Mouse (Mus musculus) urinary bladder, postnatal 4 days (tissue): ENCODE measurements around the gene Hist1h4d.

Experiments
- DNase-seq, 2 experiments: peaks; one replicate each; pipeline ENCODE4 v3.0.0; 2021 to 2022; ENCODE audit warnings: low spot score in 2 of 2

Hist1h4d gene

GRCm38 (mm10) chr13:23593051-23593770 is 11.8 kb downstream of the Hist1h4d start:
- no peak for DNase-seq

- DNase-seq: no peak
Observed at GRCm38 (mm10) chr13:23595185-23595584, 13.8 kb downstream of the Hist1h4d start.

GRCm38 (mm10) chr13:23595622-23596372 is 14.4 kb downstream of the Hist1h4d start:
- no peak for DNase-seq

- DNase-seq: peak; percentile 56 to 82
Observed at GRCm38 (mm10) chr13:23597957-23598356, 16.6 kb downstream of the Hist1h4d start.

GRCm38 (mm10) chr13:23603182-23603699 is 21.8 kb downstream of the Hist1h4d start:
- DNase-seq: no peak

- DNase-seq: no peak
Observed at GRCm38 (mm10) chr13:23604452-23604851, 23.1 kb downstream of the Hist1h4d start.

GRCm38 (mm10) chr13:23605052-23605451 is 23.7 kb downstream of the Hist1h4d start:
- DNase-seq: no peak

- no peak for DNase-seq
Observed at GRCm38 (mm10) chr13:23609209-23609608, 27.8 kb downstream of the Hist1h4d start.

GRCm38 (mm10) chr13:23609844-23610243 is 28.4 kb downstream of the Hist1h4d start:
- DNase-seq: no peak

- no peak for DNase-seq
Observed at GRCm38 (mm10) chr13:23610393-23610792, 29.0 kb downstream of the Hist1h4d start.

GRCm38 (mm10) chr13:23611638-23612037 is 30.2 kb downstream of the Hist1h4d start:
- no peak for DNase-seq

- no peak for DNase-seq
Observed at GRCm38 (mm10) chr13:23620056-23620732, 38.8 kb downstream of the Hist1h4d start.

- DNase-seq: peak in 1 of 2 experiments; percentile 37
Observed at GRCm38 (mm10) chr13:23620733-23621531, 39.5 kb downstream of the Hist1h4d start, which contains the start of gene Hist1h2be. TSS of gene Hist1h2be (minus strand) at chr13:23621124.

- DNase-seq: peak; percentile 65 to 71
Observed at GRCm38 (mm10) chr13:23621532-23622174, 40.3 kb downstream of the Hist1h4d start.

- DNase-seq: peak; percentile 86 to 91
Observed at GRCm38 (mm10) chr13:23622175-23622671, 40.8 kb downstream of the Hist1h4d start, which contains the start of gene Hist1h1e. TSS of gene Hist1h1e (minus strand) at chr13:23622558.

GRCm38 (mm10) chr13:23622861-23623450 is 41.6 kb downstream of the Hist1h4d start:
- no peak for DNase-seq

GRCm38 (mm10) chr13:23630653-23631052 is 49.3 kb downstream of the Hist1h4d start:
- DNase-seq: no peak
